Mouse (Mus musculus): ENCODE measurements around the gene Pkn1. TPM values are rescaled to one million over a fixed set of nuclear protein-coding genes. Genes with fewer than 3 reads are reported as not detected.

Pkn1 gene
- total and polyA plus RNA-seq, 2 experiments from 2014 or later = 14.2 to 44.2 TPM

DNA sequence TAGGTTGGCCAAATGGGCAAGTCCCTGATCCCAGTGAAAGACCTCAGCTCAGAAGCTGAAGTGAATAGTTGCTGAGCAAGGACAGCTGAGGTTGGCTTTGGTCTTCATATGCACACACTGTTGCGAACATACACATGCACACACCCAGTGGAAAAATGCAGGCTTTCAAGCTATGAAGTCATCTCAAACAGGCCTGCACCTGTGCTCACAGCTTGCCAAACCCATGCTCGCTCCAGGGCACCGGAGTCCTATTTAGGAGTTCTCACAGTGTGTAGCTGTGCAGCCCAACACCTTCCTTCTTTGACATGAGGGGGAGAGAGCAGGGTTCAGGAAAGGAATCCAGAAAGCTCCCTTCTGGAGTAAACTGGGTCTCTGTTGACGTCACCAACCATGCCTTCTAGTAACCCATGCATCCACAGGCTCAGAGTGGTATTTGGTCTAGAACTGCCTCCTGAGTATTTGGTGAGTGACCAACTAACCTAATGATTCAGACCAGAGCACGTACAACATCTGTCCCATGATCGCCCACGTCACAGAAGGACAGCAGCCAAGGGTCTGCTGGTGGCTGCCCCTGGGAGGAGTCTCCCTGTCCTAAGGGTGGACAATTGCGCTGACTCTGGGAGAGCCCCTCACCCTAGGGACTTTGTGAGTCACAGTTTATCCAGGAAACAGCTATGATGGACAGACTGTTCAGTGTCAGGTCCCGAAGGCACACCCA is 79.3 kb downstream of the Pkn1 start:
- Histone ChIP-seq H3K36me3 (replicated peaks; ENCODE audit: control insufficient read depth, insufficient read depth, low read length) (no peaks in the 10 kb centered on the region), H3K9ac (replicated peaks; ENCODE audit: low read depth, low read length) (no peak overlapping the region), H3K27me3 (ENCODE audit: control insufficient read depth, insufficient read depth, low read length) (no peaks in the 10 kb centered on the region), H3K9me3 (replicated peaks; ENCODE audit: control insufficient read depth, low read length) (no peaks in the 10 kb centered on the region), H3K4me3 (ENCODE audit: low read depth, low read length) (no peak overlapping the region), H3K27ac (ENCODE audit: low read depth) (no peak overlapping the region), H3K4me1 (ENCODE audit: control insufficient read depth, insufficient read depth) (no peaks in the 10 kb centered on the region), H3K4me2 (ENCODE audit: low read depth, low read length) (no peak overlapping the region)
- 80% methylated on average over 9 of the region's 9 CpGs for WGBS
- DNase-seq (ENCODE audit: low spot score) (no peak), ATAC-seq (ENCODE audit: insufficient read depth, low read depth) (no peak)
- no peak for TF ChIP-seq CTCF (IDR thresholded peaks at IDR 0.05; ENCODE audit: low read depth)
- TF ChIP-seq EP300 (IDR thresholded peaks at IDR 0.05; ENCODE audit: low read depth) = no peak

GRCm38 (mm10) chr8:83618566-83618965 is 80.4 kb downstream of the Pkn1 start:
- Histone ChIP-seq H3K27me3 (ENCODE audit: control insufficient read depth, insufficient read depth, low read length) (no peaks in the 10 kb centered on the region), H3K4me1 (ENCODE audit: control insufficient read depth, insufficient read depth) (no peaks in the 10 kb centered on the region), H3K9ac (replicated peaks; ENCODE audit: low read depth, low read length) (no peak overlapping the region), H3K27ac (ENCODE audit: low read depth) (no peak overlapping the region), H3K9me3 (replicated peaks; ENCODE audit: control insufficient read depth, low read length) (no peaks in the 10 kb centered on the region), H3K4me2 (ENCODE audit: low read depth, low read length) (no peak overlapping the region), H3K36me3 (replicated peaks; ENCODE audit: control insufficient read depth, insufficient read depth, low read length) (peaks cover 7% of the 10 kb centered on the region), H3K4me3 (ENCODE audit: low read depth, low read length) (no peak overlapping the region)
- no peak for ATAC-seq (ENCODE audit: insufficient read depth, low read depth)
- DNase-seq (ENCODE audit: low spot score) = no peak
- WGBS = 97% methylated on average over 2 of the region's 2 CpGs
- TF ChIP-seq CTCF (IDR thresholded peaks at IDR 0.05; ENCODE audit: low read depth) = no peak
- TF ChIP-seq EP300 (IDR thresholded peaks at IDR 0.05; ENCODE audit: low read depth) = no peak

DNA sequence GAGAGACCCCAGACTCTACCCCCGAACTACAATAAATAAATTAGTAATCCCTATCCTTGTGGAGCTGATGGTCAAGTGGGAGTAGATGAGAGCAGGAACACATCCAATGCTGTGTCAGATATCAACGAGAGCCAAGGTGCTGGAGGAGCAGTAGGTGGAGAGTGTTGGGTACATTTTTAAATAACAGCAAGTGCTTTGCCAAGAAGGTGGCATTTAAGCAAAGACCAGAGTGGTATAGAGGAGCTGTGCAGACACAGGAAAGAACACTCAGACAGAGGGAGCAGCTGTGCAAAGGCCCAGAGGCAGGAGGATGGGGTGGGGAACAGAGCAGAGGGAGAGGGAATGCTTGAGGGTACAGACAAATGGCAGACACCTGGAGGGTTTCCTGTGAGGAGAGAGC is 81.9 kb downstream of the Pkn1 start:
- no peak overlapping the region for H3K27ac ChIP-seq (ENCODE audit: low read depth)
- no peak overlapping the region for H3K4me2 ChIP-seq (ENCODE audit: low read depth, low read length)
- no peak overlapping the region for H3K9ac ChIP-seq (replicated peaks; ENCODE audit: low read depth, low read length)
- no peaks in the 10 kb centered on the region for H3K9me3 ChIP-seq (replicated peaks; ENCODE audit: control insufficient read depth, low read length)
- H3K4me3 ChIP-seq (ENCODE audit: low read depth, low read length) = no peak overlapping the region
- H3K36me3 ChIP-seq (replicated peaks; ENCODE audit: control insufficient read depth, insufficient read depth, low read length) = peaks cover 19% of the 10 kb centered on the region
- H3K27me3 ChIP-seq (ENCODE audit: control insufficient read depth, insufficient read depth, low read length) = no peaks in the 10 kb centered on the region
- TF ChIP-seq EP300 (IDR thresholded peaks at IDR 0.05; ENCODE audit: low read depth) (no peak), CTCF (IDR thresholded peaks at IDR 0.05; ENCODE audit: low read depth) (no peak)
- ATAC-seq (ENCODE audit: insufficient read depth, low read depth) (no peak), DNase-seq (ENCODE audit: low spot score) (no peak)
- 70% methylated on average over 2 of the region's 2 CpGs for WGBS
- H3K4me1 ChIP-seq (ENCODE audit: control insufficient read depth, insufficient read depth) = no peaks in the 10 kb centered on the region

DNA sequence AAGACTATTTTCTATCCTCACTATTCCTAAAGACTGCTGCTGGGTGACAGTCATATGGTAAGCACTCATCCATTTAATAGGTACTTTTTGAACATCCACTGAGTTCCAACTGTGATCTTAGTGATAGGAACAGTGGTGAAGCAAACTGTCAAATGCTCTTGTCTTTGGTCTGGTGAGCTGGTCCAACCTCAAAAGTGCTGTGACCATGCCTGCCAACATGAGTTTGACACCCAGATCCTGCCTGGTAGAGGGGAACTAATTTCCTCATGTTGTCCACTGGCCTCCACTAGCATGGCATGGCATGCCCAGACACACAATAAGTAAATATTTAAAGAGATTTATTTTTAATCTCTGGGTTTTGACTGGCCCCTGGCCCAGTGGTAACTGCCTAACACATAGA is 82.4 kb downstream of the Pkn1 start:
- H3K36me3 ChIP-seq (replicated peaks; ENCODE audit: control insufficient read depth, insufficient read depth, low read length) = peaks cover 24% of the 10 kb centered on the region
- H3K9me3 ChIP-seq (replicated peaks; ENCODE audit: control insufficient read depth, low read length) = no peaks in the 10 kb centered on the region
- ATAC-seq (ENCODE audit: insufficient read depth, low read depth) (no peak), DNase-seq (ENCODE audit: low spot score) (no peak)
- H3K27ac ChIP-seq (ENCODE audit: low read depth) = no peak overlapping the region
- H3K4me1 ChIP-seq (ENCODE audit: control insufficient read depth, insufficient read depth) = no peaks in the 10 kb centered on the region
- H3K27me3 ChIP-seq (ENCODE audit: control insufficient read depth, insufficient read depth, low read length) = no peaks in the 10 kb centered on the region
- H3K9ac ChIP-seq (replicated peaks; ENCODE audit: low read depth, low read length) = no peak overlapping the region
- H3K4me3 ChIP-seq (ENCODE audit: low read depth, low read length) = no peak overlapping the region
- TF ChIP-seq CTCF (IDR thresholded peaks at IDR 0.05; ENCODE audit: low read depth) = no peak
- no peak for TF ChIP-seq EP300 (IDR thresholded peaks at IDR 0.05; ENCODE audit: low read depth)
- H3K4me2 ChIP-seq (ENCODE audit: low read depth, low read length) = no peak overlapping the region

Small RNAs within 50 kb of the gene (microRNA-seq; reads per million reads assigned to microRNA genes)
- 0.54 reads per million for gene Mir1668

Other genes starting within 250 kb of the Pkn1 start
- 18.3 and 39.8 TPM in 2 replicates for gene Scoc, start 240.8 kb downstream of the Pkn1 start, total RNA-seq (2014; rRNA removed; ENCODE audit: low replicate concordance)
- gene Scoc, start 240.8 kb downstream of the Pkn1 start, polyA plus RNA-seq (2015; fragmentation: Nextera tagmentation; extraction: Ambion mirVana) = 65.8 and 78.6 TPM in 2 replicates
- not detected in 2 replicates for gene Olfr370, start 163.4 kb downstream of the Pkn1 start, total RNA-seq (2014; rRNA removed; ENCODE audit: low replicate concordance)
- gene Olfr370, start 163.4 kb downstream of the Pkn1 start, polyA plus RNA-seq (2015; fragmentation: Nextera tagmentation; extraction: Ambion mirVana) = not detected in 2 replicates
- 431 and 682 TPM in 2 replicates for gene Ndufb7, start 132.5 kb downstream of the Pkn1 start, total RNA-seq (2014; rRNA removed; ENCODE audit: low replicate concordance)
- gene Ndufb7, start 132.5 kb downstream of the Pkn1 start, polyA plus RNA-seq (2015; fragmentation: Nextera tagmentation; extraction: Ambion mirVana) = 1,145 and 1,161 TPM in 2 replicates
- 253 and 327 TPM in 2 replicates for gene Tecr, start 91.2 kb downstream of the Pkn1 start, total RNA-seq (2014; rRNA removed; ENCODE audit: low replicate concordance)
- 380 and 391 TPM in 2 replicates for gene Tecr, start 91.2 kb downstream of the Pkn1 start, polyA plus RNA-seq (2015; fragmentation: Nextera tagmentation; extraction: Ambion mirVana)
- gene Dnajb1, start 91.0 kb downstream of the Pkn1 start, total RNA-seq (2014; rRNA removed; ENCODE audit: low replicate concordance) = 17.6 and 21.3 TPM in 2 replicates
- 23.3 and 26.7 TPM in 2 replicates for gene Dnajb1, start 91.0 kb downstream of the Pkn1 start, polyA plus RNA-seq (2015; fragmentation: Nextera tagmentation; extraction: Ambion mirVana)
- gene Gipc1, start 46.5 kb downstream of the Pkn1 start, total RNA-seq (2014; rRNA removed; ENCODE audit: low replicate concordance) = 82.2 and 82.6 TPM in 2 replicates
- 101 and 102 TPM in 2 replicates for gene Gipc1, start 46.5 kb downstream of the Pkn1 start, polyA plus RNA-seq (2015; fragmentation: Nextera tagmentation; extraction: Ambion mirVana)
- 0.15 TPM in 1 of 2 replicates, not detected in the other for gene Ptger1, start 32.5 kb downstream of the Pkn1 start, total RNA-seq (2014; rRNA removed; ENCODE audit: low replicate concordance)
- gene Ptger1, start 32.5 kb downstream of the Pkn1 start, polyA plus RNA-seq (2015; fragmentation: Nextera tagmentation; extraction: Ambion mirVana) = 0.20 and 0.32 TPM in 2 replicates
- 92.5 and 95.7 TPM in 2 replicates for gene Ddx39, start 16.0 kb upstream of the Pkn1 start, total RNA-seq (2014; rRNA removed; ENCODE audit: low replicate concordance)
- gene Ddx39, start 16.0 kb upstream of the Pkn1 start, polyA plus RNA-seq (2015; fragmentation: Nextera tagmentation; extraction: Ambion mirVana) = 75.5 and 79.3 TPM in 2 replicates
- 46.4 and 51.2 TPM in 2 replicates for gene Adgre5, start 42.1 kb upstream of the Pkn1 start, total RNA-seq (2014; rRNA removed; ENCODE audit: low replicate concordance)
- 35.3 and 35.8 TPM in 2 replicates for gene Adgre5, start 42.1 kb upstream of the Pkn1 start, polyA plus RNA-seq (2015; fragmentation: Nextera tagmentation; extraction: Ambion mirVana)
- gene Adgrl1, start 200.9 kb upstream of the Pkn1 start, total RNA-seq (2014; rRNA removed; ENCODE audit: low replicate concordance) = 28.7 and 58.4 TPM in 2 replicates
- 3.8 and 4.4 TPM in 2 replicates for gene Adgrl1, start 200.9 kb upstream of the Pkn1 start, polyA plus RNA-seq (2015; fragmentation: Nextera tagmentation; extraction: Ambion mirVana)